Mouse (Mus musculus) liver, embryonic 14.5 days (tissue): ENCODE measurements around the gene Tardbp.

ENCODE experiments used
- CTCF ChIP-seq: IDR thresholded peaks from 2 replicates; pipeline ENCODE4 v1.5.1; 2016; ENCODE audit warnings: antibody characterized with exemption, low read depth, control low read depth
- EP300 ChIP-seq: IDR thresholded peaks from 2 replicates; pipeline ENCODE4 v1.6.1; 2016; ENCODE audit warnings: antibody characterized with exemption, low read depth

DNA sequence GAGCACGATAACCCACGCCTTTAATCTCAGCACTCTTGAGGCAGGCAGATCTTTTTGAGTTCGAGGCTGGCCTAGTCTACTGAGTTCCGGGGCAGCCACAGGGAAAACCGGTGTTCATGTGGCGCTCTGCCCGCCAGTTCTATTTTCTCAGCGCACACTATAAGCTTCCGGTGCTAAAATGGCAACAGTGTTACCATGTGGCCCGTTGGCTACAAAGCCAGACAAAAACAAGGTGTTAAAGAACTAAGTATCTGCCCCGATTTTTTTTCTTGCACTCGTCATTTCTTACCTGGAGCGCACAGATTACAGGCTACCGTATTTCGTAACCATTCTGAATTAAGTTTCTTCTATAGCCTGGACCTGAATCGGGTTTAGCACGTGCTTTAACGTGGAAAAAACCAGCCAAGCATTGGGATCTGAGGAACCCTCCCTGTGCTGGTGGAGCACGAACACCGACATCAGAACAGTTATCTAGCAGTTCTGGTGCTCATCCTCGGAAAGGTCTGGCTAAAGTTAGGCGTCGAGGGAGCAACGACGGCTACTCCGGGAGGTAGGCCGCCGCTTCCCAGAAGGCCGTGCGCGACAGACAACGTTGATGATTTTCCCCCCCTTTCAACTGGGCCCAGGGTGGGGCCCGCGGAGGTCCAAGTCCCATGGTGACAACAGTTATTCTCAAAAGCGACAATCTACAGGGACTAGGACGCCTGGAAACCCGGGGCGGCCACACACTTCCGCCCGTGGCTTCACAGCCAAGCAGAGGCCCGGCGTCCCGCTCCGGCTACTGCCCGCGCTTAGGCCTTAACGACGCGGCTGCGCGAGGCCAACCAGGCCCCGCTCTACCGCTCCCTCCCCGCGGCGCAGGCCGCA is 830 bp downstream of the Tardbp start:
- TF ChIP-seq CTCF (no peak), EP300 (no peak)
